ENCODE assay signal across 14 mouse cellular contexts in the genomic region with DNA sequence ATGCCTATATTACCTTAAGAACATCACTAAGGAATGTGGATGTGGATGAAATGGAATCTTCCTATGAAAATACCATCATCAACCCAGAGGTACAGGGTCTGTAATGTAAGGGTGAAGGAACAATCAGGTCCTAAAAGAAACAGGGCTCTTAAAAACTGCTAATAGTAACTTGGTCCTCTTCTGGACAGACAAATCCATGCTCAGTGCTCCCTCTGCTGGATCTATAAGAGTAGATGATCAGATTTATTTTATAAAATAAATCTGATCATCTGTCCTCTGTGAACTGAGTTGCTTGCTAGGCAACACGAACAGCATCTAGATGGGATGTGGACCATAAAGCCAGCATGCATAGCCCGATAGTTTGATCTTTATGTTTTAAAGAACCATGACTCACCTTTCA.
DNase-seq lines count a peak whose midpoint lies in the region; ATAC-seq and TF ChIP-seq lines count a peak whose summit lies in the region.
"Had no signal": no experiment of that assay in that cellular context is flagged by ENCODE, and none has a peak within 500 bp of the region (broad histone marks: within the 10 kb centered on the region; RNA-seq: fewer than 3 reads in every experiment).

No protein-coding gene starts in this region.

- ATAC-seq in forebrain, postnatal 0 days: no peak; the same call in 1 of the 2 replicates
- ATAC-seq in forebrain, embryonic 11.5 days (replicated peaks; ENCODE audit: low FRiP score): no peak
- ATAC-seq in limb, embryonic 14.5 days (ENCODE audit: low FRiP score, low read depth): no peak
- ATAC-seq in hindbrain, postnatal 0 days: peak; percentile 47; the same call in 1 of the 2 replicates

- no peak overlapping the region for H3K4me3 ChIP-seq in forebrain, postnatal 0 days (ENCODE audit: low read depth, low read length)
- no peak overlapping the region for H3K4me3 ChIP-seq in forebrain, embryonic 11.5 days (ENCODE audit: low read depth, low read length)
- H3K4me3 ChIP-seq in limb, embryonic 14.5 days (replicated peaks; ENCODE audit: low read length): no peak overlapping the region
- no peak overlapping the region for H3K4me3 ChIP-seq in limb, embryonic 10.5 days
- no peak overlapping the region for H3K4me3 ChIP-seq in hindbrain, postnatal 0 days (ENCODE audit: low read length)
- H3K4me3 ChIP-seq: embryonic facial prominence, embryonic 15.5 days; heart, embryonic 15.5 days had no signal

- H3K9ac ChIP-seq in forebrain, postnatal 0 days: no peak overlapping the region
- no peak overlapping the region for H3K9ac ChIP-seq in forebrain, embryonic 11.5 days (ENCODE audit: low read length)
- no peak overlapping the region for H3K9ac ChIP-seq in limb, embryonic 14.5 days (ENCODE audit: low read depth, low read length, severe bottlenecking)
- H3K9ac ChIP-seq in hindbrain, postnatal 0 days (replicated peaks; ENCODE audit: low read length): no peak overlapping the region
- H3K9ac ChIP-seq: embryonic facial prominence, embryonic 15.5 days; heart, embryonic 15.5 days had no signal

- no peaks in the 10 kb centered on the region for H3K9me3 ChIP-seq in forebrain, postnatal 0 days (ENCODE audit: low read length)
- no peaks in the 10 kb centered on the region for H3K9me3 ChIP-seq in forebrain, embryonic 11.5 days (ENCODE audit: control insufficient read depth, low read length)
- no peaks in the 10 kb centered on the region for H3K9me3 ChIP-seq in limb, embryonic 14.5 days (ENCODE audit: control insufficient read depth, low read length)
- H3K9me3 ChIP-seq in limb, embryonic 10.5 days (replicated peaks): no peaks in the 10 kb centered on the region
- no peaks in the 10 kb centered on the region for H3K9me3 ChIP-seq in hindbrain, postnatal 0 days (ENCODE audit: low read length)
- H3K9me3 ChIP-seq: embryonic facial prominence, embryonic 15.5 days; heart, embryonic 15.5 days had no signal

- no peaks in the 10 kb centered on the region for H3K36me3 ChIP-seq in forebrain, postnatal 0 days (ENCODE audit: insufficient read depth)
- H3K36me3 ChIP-seq in forebrain, embryonic 11.5 days (ENCODE audit: control insufficient read depth, insufficient read depth, low read length): no peaks in the 10 kb centered on the region
- no peaks in the 10 kb centered on the region for H3K36me3 ChIP-seq in limb, embryonic 14.5 days (ENCODE audit: control insufficient read depth, insufficient read depth, low read length)
- no peaks in the 10 kb centered on the region for H3K36me3 ChIP-seq in limb, embryonic 10.5 days
- no peaks in the 10 kb centered on the region for H3K36me3 ChIP-seq in hindbrain, postnatal 0 days (ENCODE audit: insufficient read depth, low read length)
- H3K36me3 ChIP-seq: embryonic facial prominence, embryonic 15.5 days; heart, embryonic 15.5 days had no signal

- TF ChIP-seq POLR2A in limb, embryonic 14.5 days (IDR thresholded peaks at IDR 0.05; ENCODE audit: borderline replicate concordance, extremely low read depth, insufficient read depth, insufficient read length): no peak

- H3K4me1 ChIP-seq in forebrain, postnatal 0 days (ENCODE audit: insufficient read depth): no peaks in the 10 kb centered on the region
- H3K4me1 ChIP-seq in forebrain, embryonic 11.5 days (replicated peaks; ENCODE audit: control insufficient read depth, insufficient read depth, low read length): no peaks in the 10 kb centered on the region
- H3K4me1 ChIP-seq in limb, embryonic 14.5 days (ENCODE audit: control insufficient read depth, insufficient read depth, low read length): no peaks in the 10 kb centered on the region
- H3K4me1 ChIP-seq in limb, embryonic 10.5 days: no peaks in the 10 kb centered on the region
- no peaks in the 10 kb centered on the region for H3K4me1 ChIP-seq in hindbrain, postnatal 0 days (ENCODE audit: insufficient read depth, low read length)
- H3K4me1 ChIP-seq: embryonic facial prominence, embryonic 15.5 days; heart, embryonic 15.5 days had no signal

- peak; percentile 57 for TF ChIP-seq CTCF in forebrain, postnatal 0 days (IDR thresholded peaks at IDR 0.05; ENCODE audit: low read depth)
- peak; percentile 57 for TF ChIP-seq CTCF in hindbrain, postnatal 0 days (IDR thresholded peaks at IDR 0.05; ENCODE audit: low read depth)

- H3K4me2 ChIP-seq in forebrain, postnatal 0 days (ENCODE audit: low read depth): no peak overlapping the region
- H3K4me2 ChIP-seq in forebrain, embryonic 11.5 days (ENCODE audit: low read depth, low read length, severe bottlenecking): no peak overlapping the region
- H3K4me2 ChIP-seq in limb, embryonic 14.5 days (replicated peaks; ENCODE audit: low read depth, low read length, severe bottlenecking): no peak overlapping the region
- H3K4me2 ChIP-seq in hindbrain, postnatal 0 days (ENCODE audit: low read depth, low read length): no peak overlapping the region
- H3K4me2 ChIP-seq: embryonic facial prominence, embryonic 15.5 days; heart, embryonic 15.5 days had no signal

- no peak overlapping the region for H3K27ac ChIP-seq in forebrain, postnatal 0 days (ENCODE audit: low read depth, low read length)
- H3K27ac ChIP-seq in forebrain, embryonic 11.5 days (ENCODE audit: low read depth, low read length): no peak overlapping the region
- H3K27ac ChIP-seq in limb, embryonic 14.5 days (replicated peaks; ENCODE audit: low read depth, low read length): no peak overlapping the region
- H3K27ac ChIP-seq in limb, embryonic 10.5 days: no peak overlapping the region
- no peak overlapping the region for H3K27ac ChIP-seq in hindbrain, postnatal 0 days
- H3K27ac ChIP-seq: embryonic facial prominence, embryonic 15.5 days; heart, embryonic 15.5 days had no signal

- peak; percentile 20 for DNase-seq in forebrain, postnatal 0 days
- no peak for DNase-seq in forebrain, embryonic 11.5 days (ENCODE audit: low spot score)
- peak; percentile 64 for DNase-seq in limb, embryonic 14.5 days (ENCODE audit: low spot score)
- no peak for DNase-seq in limb, embryonic 10.5 days (ENCODE audit: low spot score)
- peak; percentile 12 for DNase-seq in Muller cell, postnatal 12 days (ENCODE audit: inconsistent ontology term)
- DNase-seq in hindbrain, postnatal 0 days (ENCODE audit: low spot score): peak; percentile 68
- DNase-seq in adrenal gland, postnatal 4 days (ENCODE audit: low spot score in 2 of 2): no peak
- DNase-seq in ovary, postnatal 36 days (ENCODE audit: low spot score): no peak
- DNase-seq: cerebellum, adult 11-12 months; gastrocnemius, postnatal 14 days; kidney, postnatal 10 days; lung, postnatal 36 days had no signal

- no peaks in the 10 kb centered on the region for H3K27me3 ChIP-seq in forebrain, postnatal 0 days (ENCODE audit: insufficient read depth, low read length)
- no peaks in the 10 kb centered on the region for H3K27me3 ChIP-seq in forebrain, embryonic 11.5 days (ENCODE audit: control insufficient read depth, insufficient read depth, low read length)
- H3K27me3 ChIP-seq in limb, embryonic 14.5 days (ENCODE audit: control insufficient read depth, insufficient read depth, low read length): no peaks in the 10 kb centered on the region
- no peaks in the 10 kb centered on the region for H3K27me3 ChIP-seq in limb, embryonic 10.5 days (ENCODE audit: low read depth, poor library complexity, severe bottlenecking)
- no peaks in the 10 kb centered on the region for H3K27me3 ChIP-seq in hindbrain, postnatal 0 days (ENCODE audit: insufficient read depth, low read length)
- H3K27me3 ChIP-seq: embryonic facial prominence, embryonic 15.5 days; heart, embryonic 15.5 days had no signal

- 84% methylated on average over 2 of the region's 2 CpGs for WGBS in forebrain, postnatal 0 days
- 76% methylated on average over 2 of the region's 2 CpGs for WGBS in forebrain, embryonic 11.5 days
- 60% methylated on average over 2 of the region's 2 CpGs for WGBS in limb, embryonic 14.5 days
- 77% methylated on average over 2 of the region's 2 CpGs for WGBS in limb, embryonic 10.5 days
- 60% methylated on average over 2 of the region's 2 CpGs for WGBS in hindbrain, postnatal 0 days

Comparison
In these comparisons a context has a peak if more than half of its experiments do, and no peak if none do; other contexts are left out.
1. DNase-seq: peak in forebrain, postnatal 0 days (single experiment), limb, embryonic 14.5 days (single experiment), Muller cell, postnatal 12 days (single experiment) and hindbrain, postnatal 0 days (single experiment); none in forebrain, embryonic 11.5 days (single experiment), limb, embryonic 10.5 days (single experiment), adrenal gland, postnatal 4 days (0 of 2) and ovary, postnatal 36 days (single experiment).